Mouse (Mus musculus): ENCODE data around the gene Trp53bp2. TPM values are rescaled to one million over a fixed set of nuclear protein-coding genes. Genes with fewer than 3 reads are reported as not detected.

Trp53bp2 gene
- polyA plus RNA-seq, 1 experiment from 2014 or later: 29.0 TPM

GRCm38 (mm10) chr1:182478935-182479334, 70.0 kb downstream of the Trp53bp2 start:
- no peak for TF ChIP-seq CTCF (IDR thresholded peaks at IDR 0.05; ENCODE audit: low read depth)
- WGBS: 67% methylated on average over 4 of the region's 4 CpGs
- no peak for ATAC-seq (ENCODE audit: insufficient read depth)
- no peak for DNase-seq
- Histone ChIP-seq H3K9ac (no peak overlapping the region), H3K27me3 (ENCODE audit: insufficient read depth, low read length) (no peaks in the 10 kb centered on the region), H3K4me2 (no peak overlapping the region), H3K4me1 (ENCODE audit: insufficient read depth) (no peaks in the 10 kb centered on the region), H3K4me3 (ENCODE audit: low read depth, low read length) (no peak overlapping the region), H3K9me3 (ENCODE audit: low read depth, low read length) (no peaks in the 10 kb centered on the region), H3K27ac (ENCODE audit: low read depth) (no peak overlapping the region), H3K36me3 (ENCODE audit: insufficient read depth) (peaks cover 83% of the 10 kb centered on the region)

DNA sequence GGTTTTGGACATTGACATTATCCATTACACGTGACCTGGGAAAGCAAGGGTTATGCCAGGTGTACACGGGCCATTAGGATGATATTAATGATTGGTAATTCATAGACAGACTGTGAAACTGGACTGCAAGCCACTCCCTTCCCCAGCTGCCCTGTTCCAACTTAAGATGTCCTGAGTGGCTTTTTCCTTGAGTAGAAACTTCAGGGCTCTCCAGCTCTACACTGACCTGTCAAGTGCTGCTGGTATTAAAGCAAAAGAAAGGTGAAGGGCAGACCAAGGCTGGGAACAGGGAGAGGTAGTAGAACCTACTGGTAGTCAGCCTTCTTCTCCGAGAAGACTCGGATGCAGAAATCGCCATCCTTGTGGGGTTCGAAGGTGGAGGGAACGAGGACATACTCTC, 72.2 kb downstream of the Trp53bp2 start:
- ATAC-seq (ENCODE audit: insufficient read depth) (no peak), DNase-seq (no peak)
- 93% methylated on average over 7 of the region's 7 CpGs for WGBS
- TF ChIP-seq CTCF (IDR thresholded peaks at IDR 0.05; ENCODE audit: low read depth): no peak
- H3K36me3 ChIP-seq (ENCODE audit: insufficient read depth): peaks cover 86% of the 10 kb centered on the region
- no peaks in the 10 kb centered on the region for H3K27me3 ChIP-seq (ENCODE audit: insufficient read depth, low read length)
- H3K9ac ChIP-seq: no peak overlapping the region
- no peaks in the 10 kb centered on the region for H3K4me1 ChIP-seq (ENCODE audit: insufficient read depth)
- no peaks in the 10 kb centered on the region for H3K9me3 ChIP-seq (ENCODE audit: low read depth, low read length)
- H3K4me3 ChIP-seq (ENCODE audit: low read depth, low read length): no peak overlapping the region
- no peak overlapping the region for H3K27ac ChIP-seq (ENCODE audit: low read depth)
- no peak overlapping the region for H3K4me2 ChIP-seq

GRCm38 (mm10) chr1:182481646-182482295, 72.8 kb downstream of the Trp53bp2 start:
- no peak overlapping the region for H3K27ac ChIP-seq (ENCODE audit: low read depth)
- peaks cover 89% of the 10 kb centered on the region for H3K36me3 ChIP-seq (ENCODE audit: insufficient read depth)
- H3K4me1 ChIP-seq (ENCODE audit: insufficient read depth): no peaks in the 10 kb centered on the region
- H3K4me3 ChIP-seq (ENCODE audit: low read depth, low read length): no peak overlapping the region
- no peak for ATAC-seq (ENCODE audit: insufficient read depth)
- 88% methylated on average over 10 of the region's 10 CpGs for WGBS
- H3K9ac ChIP-seq: no peak overlapping the region
- no peaks in the 10 kb centered on the region for H3K27me3 ChIP-seq (ENCODE audit: insufficient read depth, low read length)
- H3K4me2 ChIP-seq: no peak overlapping the region
- TF ChIP-seq CTCF (IDR thresholded peaks at IDR 0.05; ENCODE audit: low read depth): no peak
- H3K9me3 ChIP-seq (ENCODE audit: low read depth, low read length): no peaks in the 10 kb centered on the region
- no peak for DNase-seq

DNA sequence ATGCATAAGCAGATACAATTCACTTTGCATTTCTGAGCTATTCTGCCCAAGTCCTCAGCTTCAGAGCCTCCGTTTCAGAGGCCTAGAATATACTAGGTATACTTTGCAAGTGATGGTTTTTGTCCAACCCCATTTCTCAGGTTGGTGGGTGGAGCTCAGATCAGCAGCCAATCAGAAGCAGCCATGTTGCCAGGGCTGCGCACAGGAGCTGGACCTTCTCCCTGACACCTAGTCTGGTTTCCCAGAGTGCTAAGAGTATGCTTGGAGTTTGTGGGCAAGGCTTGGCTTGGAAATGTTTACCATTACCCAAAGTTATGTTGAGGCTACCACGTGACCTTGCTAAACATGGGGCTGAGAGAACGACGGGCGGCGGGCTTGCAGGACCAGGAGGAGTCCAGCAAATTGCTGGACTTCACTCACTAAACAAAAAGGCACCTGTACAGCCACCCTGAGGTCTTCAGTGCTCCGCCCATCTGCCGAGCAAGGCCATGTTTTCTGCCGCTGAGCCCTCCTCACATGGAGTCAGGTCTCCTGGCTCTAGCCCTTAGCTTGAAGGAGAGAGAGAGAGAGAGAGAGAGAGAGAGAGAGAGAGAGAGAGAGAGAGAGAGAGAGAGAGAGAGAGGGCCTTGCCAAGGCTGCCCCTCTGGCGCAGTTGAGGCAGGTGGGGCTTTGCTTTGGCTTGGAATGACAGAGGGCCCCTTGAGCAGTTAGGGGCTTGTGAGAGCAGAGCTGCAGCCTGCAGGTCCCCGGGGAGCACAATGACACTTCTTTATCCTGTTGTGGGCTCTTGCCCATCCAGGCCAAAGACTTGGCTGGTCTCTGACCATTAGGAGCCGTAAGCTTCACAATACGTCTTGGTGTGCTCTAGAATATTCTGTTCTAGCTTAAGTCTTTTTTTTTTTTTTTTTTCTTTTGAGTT, 74.3 kb downstream of the Trp53bp2 start:
- H3K9me3 ChIP-seq (ENCODE audit: low read depth, low read length): no peaks in the 10 kb centered on the region
- H3K9ac ChIP-seq: no peak overlapping the region
- no peak for ATAC-seq (ENCODE audit: insufficient read depth)
- no peaks in the 10 kb centered on the region for H3K27me3 ChIP-seq (ENCODE audit: insufficient read depth, low read length)
- 83% methylated on average over 14 of the region's 14 CpGs for WGBS
- no peak overlapping the region for H3K4me3 ChIP-seq (ENCODE audit: low read depth, low read length)
- no peaks in the 10 kb centered on the region for H3K4me1 ChIP-seq (ENCODE audit: insufficient read depth)
- no peak overlapping the region for H3K27ac ChIP-seq (ENCODE audit: low read depth)
- H3K4me2 ChIP-seq: no peak overlapping the region
- no peak for TF ChIP-seq CTCF (IDR thresholded peaks at IDR 0.05; ENCODE audit: low read depth)
- peaks cover 88% of the 10 kb centered on the region for H3K36me3 ChIP-seq (ENCODE audit: insufficient read depth)
- no peak for DNase-seq

GRCm38 (mm10) chr1:182483910-182484274, 74.9 kb downstream of the Trp53bp2 start:
- no peaks in the 10 kb centered on the region for H3K27me3 ChIP-seq (ENCODE audit: insufficient read depth, low read length)
- H3K4me1 ChIP-seq (ENCODE audit: insufficient read depth): no peaks in the 10 kb centered on the region
- H3K4me2 ChIP-seq: no peak overlapping the region
- no peak overlapping the region for H3K9ac ChIP-seq
- ATAC-seq (ENCODE audit: insufficient read depth): no peak
- H3K4me3 ChIP-seq (ENCODE audit: low read depth, low read length): no peak overlapping the region
- 88% methylated on average over 12 of the region's 12 CpGs for WGBS
- no peaks in the 10 kb centered on the region for H3K9me3 ChIP-seq (ENCODE audit: low read depth, low read length)
- no peak overlapping the region for H3K27ac ChIP-seq (ENCODE audit: low read depth)
- DNase-seq: no peak
- no peak for TF ChIP-seq CTCF (IDR thresholded peaks at IDR 0.05; ENCODE audit: low read depth)
- H3K36me3 ChIP-seq (ENCODE audit: insufficient read depth): peaks cover 92% of the 10 kb centered on the region

DNA sequence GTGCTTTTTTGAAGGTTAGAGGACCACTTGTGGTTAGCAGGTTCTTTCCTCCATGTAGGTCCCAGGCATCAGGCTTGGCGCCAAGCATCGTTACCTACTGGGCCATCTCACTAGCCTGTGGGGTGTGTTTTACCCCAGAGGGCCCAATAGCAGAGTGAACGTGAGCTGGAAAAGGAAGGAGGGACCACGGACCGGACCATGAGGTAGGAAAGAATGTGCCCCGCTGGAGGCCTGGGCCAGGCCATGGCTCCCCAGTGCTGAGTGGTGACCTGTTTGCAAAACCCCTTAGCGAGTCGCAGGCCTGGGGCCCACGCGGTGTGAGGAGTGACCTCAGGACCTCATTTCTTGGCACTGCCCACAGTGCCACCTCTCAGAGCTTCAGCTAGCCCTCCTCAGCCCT, 79.5 kb downstream of the Trp53bp2 start:
- Histone ChIP-seq H3K9ac (no peak overlapping the region), H3K4me1 (ENCODE audit: insufficient read depth) (no peaks in the 10 kb centered on the region), H3K4me3 (ENCODE audit: low read depth, low read length) (no peak overlapping the region), H3K27me3 (ENCODE audit: insufficient read depth, low read length) (no peaks in the 10 kb centered on the region), H3K9me3 (ENCODE audit: low read depth, low read length) (no peaks in the 10 kb centered on the region), H3K36me3 (ENCODE audit: insufficient read depth) (peaks cover 82% of the 10 kb centered on the region), H3K27ac (ENCODE audit: low read depth) (no peak overlapping the region), H3K4me2 (no peak overlapping the region)
- 89% methylated on average over 10 of the region's 10 CpGs for WGBS
- TF ChIP-seq CTCF (IDR thresholded peaks at IDR 0.05; ENCODE audit: low read depth): no peak
- no peak for DNase-seq
- ATAC-seq (ENCODE audit: insufficient read depth): no peak

DNA sequence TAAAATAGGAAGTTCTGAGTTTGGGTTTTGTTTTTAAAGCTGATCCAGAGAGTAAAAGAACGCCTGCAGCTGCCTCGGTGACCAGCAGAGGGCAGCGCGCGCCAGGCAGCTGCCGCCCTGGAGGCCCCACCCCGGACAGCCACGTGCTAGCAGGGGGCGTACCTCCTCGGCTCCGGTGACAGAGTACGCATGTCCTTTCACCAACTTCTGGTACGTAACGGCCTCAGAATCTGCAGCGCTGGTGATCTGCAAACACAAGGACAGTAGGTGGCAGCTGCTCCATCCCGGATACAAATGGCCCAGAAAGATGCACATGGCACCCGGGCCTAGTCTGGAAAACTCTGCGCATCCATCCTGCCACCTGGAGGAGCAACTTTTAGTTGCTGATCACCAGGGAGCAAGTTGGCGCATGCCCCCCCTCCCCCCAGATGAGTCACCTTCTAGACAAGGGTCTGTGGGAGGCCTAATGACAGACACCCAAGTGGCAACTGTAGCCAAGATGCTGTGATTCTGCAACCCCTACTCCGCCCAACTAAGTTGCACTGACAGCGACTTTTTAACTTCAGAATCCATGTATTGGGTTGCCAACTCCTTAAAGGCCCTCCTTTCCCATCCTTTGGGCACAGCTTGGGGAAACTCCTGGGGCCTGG, 81.0 kb downstream of the Trp53bp2 start:
- Histone ChIP-seq H3K4me2 (peak overlapping the region; percentile 47), H3K27ac (ENCODE audit: low read depth) (no peak overlapping the region), H3K4me1 (ENCODE audit: insufficient read depth) (peaks cover 10% of the 10 kb centered on the region; the same call in 1 of the 2 replicates), H3K36me3 (ENCODE audit: insufficient read depth) (peaks cover 71% of the 10 kb centered on the region), H3K9me3 (ENCODE audit: low read depth, low read length) (no peaks in the 10 kb centered on the region), H3K4me3 (ENCODE audit: low read depth, low read length) (no peak overlapping the region), H3K9ac (no peak overlapping the region), H3K27me3 (ENCODE audit: insufficient read depth, low read length) (no peaks in the 10 kb centered on the region)
- WGBS: 9% methylated on average over 21 of the region's 21 CpGs
- DNase-seq (peak; percentile 96), ATAC-seq (ENCODE audit: insufficient read depth) (peak; percentile 95)
- TF ChIP-seq CTCF (IDR thresholded peaks at IDR 0.05; ENCODE audit: low read depth): peak; percentile 94
